Mouse (Mus musculus): ENCODE results near the gene Ambp. TPM values are rescaled to one million over a fixed set of nuclear protein-coding genes. Genes with fewer than 3 reads are reported as not detected.

Gene Ambp
- polyA plus RNA-seq (2014; fragmentation: Illumina TruSeq; extraction: RNeasy Lipid Tissue Mini Kit (QIAGEN cat#74804); ENCODE audit: low read depth, low replicate concordance) = not detected

DNA sequence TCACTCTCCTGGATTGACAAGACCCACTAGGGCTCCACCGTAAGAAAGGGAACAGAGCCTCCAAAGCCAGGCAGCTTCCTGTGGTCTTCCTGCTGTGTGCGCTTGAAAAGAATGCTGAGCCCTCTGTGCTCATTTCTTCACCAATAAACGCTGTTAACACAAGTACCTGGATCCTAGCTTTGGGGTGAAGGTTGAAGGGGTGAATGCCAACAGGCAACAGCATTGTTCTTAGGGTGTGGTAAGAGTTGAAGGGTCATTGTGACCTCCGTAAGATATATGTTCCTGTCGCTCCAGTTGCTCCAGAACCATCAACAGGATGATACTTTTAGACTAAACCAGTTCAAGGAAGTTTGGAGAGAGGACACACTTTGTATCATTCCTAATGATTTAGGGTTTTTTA, at the start of gene Ambp:
Gene Ambp (minus strand): TSS at position 101 of the 400 bp plus-strand sequence.

GRCm38 (mm10) chr4:63171969-63172685, 17.5 kb upstream of the Ambp start, which contains the start of gene Kif12:
Gene Kif12, minus strand, starts transcription at chr4:63172131.

Other genes starting within 250 kb of the Ambp start
- gene Zfp618, start 189.2 kb downstream of the Ambp start, polyA plus RNA-seq (2014; fragmentation: Illumina TruSeq; extraction: RNeasy Lipid Tissue Mini Kit (QIAGEN cat#74804); ENCODE audit: low read depth, low replicate concordance) = 11.8 TPM
- 0.28 TPM for gene Kif12, start 17.3 kb upstream of the Ambp start, polyA plus RNA-seq (2014; fragmentation: Illumina TruSeq; extraction: RNeasy Lipid Tissue Mini Kit (QIAGEN cat#74804); ENCODE audit: low read depth, low replicate concordance)
- 2.7 TPM for gene Col27a1, start 59.2 kb upstream of the Ambp start, polyA plus RNA-seq (2014; fragmentation: Illumina TruSeq; extraction: RNeasy Lipid Tissue Mini Kit (QIAGEN cat#74804); ENCODE audit: low read depth, low replicate concordance)
- 2.0 TPM for gene Orm1, start 189.8 kb upstream of the Ambp start, polyA plus RNA-seq (2014; fragmentation: Illumina TruSeq; extraction: RNeasy Lipid Tissue Mini Kit (QIAGEN cat#74804); ENCODE audit: low read depth, low replicate concordance)
- not detected for gene Orm3, start 201.4 kb upstream of the Ambp start, polyA plus RNA-seq (2014; fragmentation: Illumina TruSeq; extraction: RNeasy Lipid Tissue Mini Kit (QIAGEN cat#74804); ENCODE audit: low read depth, low replicate concordance)
- gene Orm2, start 207.7 kb upstream of the Ambp start, polyA plus RNA-seq (2014; fragmentation: Illumina TruSeq; extraction: RNeasy Lipid Tissue Mini Kit (QIAGEN cat#74804); ENCODE audit: low read depth, low replicate concordance) = not detected
- gene Akna, start 248.6 kb upstream of the Ambp start, polyA plus RNA-seq (2014; fragmentation: Illumina TruSeq; extraction: RNeasy Lipid Tissue Mini Kit (QIAGEN cat#74804); ENCODE audit: low read depth, low replicate concordance) = 0.50 TPM